Mouse (Mus musculus) stomach, embryonic 15.5 days (tissue): ENCODE measurements around the gene Dgkh. TPM values are rescaled to one million over a fixed set of nuclear protein-coding genes. Genes with fewer than 3 reads are reported as not detected.

Source experiments
- ATAC-seq: fragments of 200-750 bp; cut with Nextera tagmentation; 2 replicates; pipeline ENCODE4 v1.8.0; 2017; ENCODE audit warnings: low read depth, moderate number of reproducible peaks, moderate TSS enrichment; ENCODE audit not compliant: insufficient read depth, low FRiP score
- H3K27ac ChIP-seq: fragments of 300-500 bp; sonication (generic); 2 replicates; pipeline ENCODE4 v1.5.1; 2015; ENCODE audit warnings: mild to moderate bottlenecking, inconsistent platforms
- H3K27me3 ChIP-seq: fragments of 300-500 bp; sonication (generic); replicated peaks from 2 replicates; pipeline ENCODE4 v1.6.1; 2015; ENCODE audit warnings: inconsistent platforms
- H3K36me3 ChIP-seq: fragments of 300-500 bp; sonication (generic); 2 replicates; pipeline ENCODE4 v1.6.1; 2015; ENCODE audit warnings: inconsistent platforms
- H3K4me1 ChIP-seq: fragments of 300-500 bp; sonication (generic); 2 replicates; pipeline ENCODE4 v1.6.1; 2015; ENCODE audit warnings: inconsistent platforms
- H3K4me2 ChIP-seq: fragments of 300-500 bp; sonication (generic); 2 replicates; pipeline ENCODE4 v1.6.1; 2015; ENCODE audit warnings: mild to moderate bottlenecking, inconsistent platforms
- H3K4me3 ChIP-seq: fragments of 300-500 bp; sonication (generic); replicated peaks from 2 replicates; pipeline ENCODE4 v1.5.1; 2015; ENCODE audit warnings: inconsistent platforms
- H3K9ac ChIP-seq: fragments of 300-500 bp; sonication (generic); 2 replicates; pipeline ENCODE4 v1.6.1; 2015; ENCODE audit warnings: inconsistent platforms
- H3K9me3 ChIP-seq: fragments of 300-500 bp; sonication (generic); 2 replicates; pipeline ENCODE4 v1.6.1; 2016; ENCODE audit warnings: inconsistent platforms
- WGBS: fragments of 180-500 bp; shearing (Covaris S2); methylation state at CpG from one replicate; pipeline ENCODE4 v1.1.7; 2015; 5-methylcytosine and 5-hydroxymethylcytosine counted together
- polyA plus RNA-seq: library from polyadenylated mRNA; unstranded; fragments of >200 nt; fragmentation: Nextera tagmentation; extraction: Ambion mirVana; gene quantifications from 2 replicates; pipeline ENCODE4 v1.2.1, GENCODE M21; 2015

Dgkh gene
- polyA plus RNA-seq, 1 experiment from 2014 or later = 1.7 TPM

DNA sequence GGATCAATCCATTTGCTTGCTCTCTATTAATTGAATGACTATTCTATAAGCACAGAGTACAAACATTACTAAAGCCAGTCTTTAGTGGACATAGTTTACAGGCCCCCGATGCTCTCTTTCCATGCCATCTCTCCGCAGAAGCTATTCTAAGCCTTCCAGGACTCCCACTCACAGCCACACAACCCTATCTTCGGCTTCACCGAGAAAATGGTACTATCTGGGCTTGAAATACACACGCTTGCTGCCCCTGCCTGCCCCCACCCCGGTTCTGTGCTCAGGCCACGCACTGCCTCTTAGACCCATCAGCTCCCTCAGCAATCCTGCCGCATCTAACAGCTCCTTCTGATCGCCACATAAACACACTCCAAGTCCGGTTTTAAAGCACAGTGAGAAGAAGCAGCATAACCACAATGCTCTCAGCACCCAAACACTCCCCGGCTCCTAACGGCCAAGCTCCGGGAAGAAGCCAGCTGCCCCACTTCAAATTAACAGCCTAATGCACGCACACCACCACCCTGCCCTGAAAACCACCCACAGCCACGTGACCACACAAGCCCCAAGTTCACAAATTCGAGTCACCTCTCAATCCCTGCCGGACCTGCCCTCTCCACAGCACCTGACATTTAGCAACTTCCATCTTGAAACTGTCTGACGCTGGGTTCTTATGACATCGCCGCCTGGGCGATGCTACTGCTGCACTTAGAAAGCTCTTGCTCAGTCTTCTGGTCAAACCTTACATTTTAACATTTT is 82.9 kb downstream of the Dgkh start:
- H3K9me3 ChIP-seq = no peaks in the 10 kb centered on the region
- no peak overlapping the region for H3K9ac ChIP-seq
- no peak overlapping the region for H3K4me3 ChIP-seq
- peaks cover 11% of the 10 kb centered on the region; the same call in 1 of the 2 replicates for H3K4me1 ChIP-seq
- WGBS = 52% methylated on average over 21 of the region's 21 CpGs
- ATAC-seq = no peak
- H3K4me2 ChIP-seq = peak overlapping the region; percentile 2; the same call in 1 of the 2 replicates
- H3K36me3 ChIP-seq = no peaks in the 10 kb centered on the region
- no peak overlapping the region for H3K27ac ChIP-seq
- H3K27me3 ChIP-seq = no peaks in the 10 kb centered on the region

DNA sequence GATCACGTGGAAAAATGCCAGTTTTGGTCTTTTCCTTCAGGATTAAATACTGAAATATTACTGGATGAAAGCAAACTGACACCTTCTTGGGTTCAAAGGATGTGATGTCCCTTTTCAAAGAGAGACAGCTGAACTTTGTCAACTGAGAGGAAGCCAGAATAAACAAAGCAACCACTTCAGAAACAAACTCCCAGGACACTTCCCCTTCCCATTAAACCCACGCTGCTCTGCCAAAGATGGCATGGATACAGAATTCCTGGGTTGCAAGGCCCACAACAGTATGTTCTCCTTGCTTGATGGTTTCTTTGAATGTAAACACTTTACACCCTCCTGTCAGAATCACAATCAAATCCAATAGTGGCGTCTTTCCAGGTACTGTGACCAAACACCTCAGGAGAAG is 87.0 kb downstream of the Dgkh start:
- Histone ChIP-seq H3K9me3 (no peaks in the 10 kb centered on the region), H3K36me3 (no peaks in the 10 kb centered on the region), H3K4me2 (no peak overlapping the region), H3K9ac (no peak overlapping the region), H3K4me3 (no peak overlapping the region), H3K27ac (no peak overlapping the region), H3K27me3 (no peaks in the 10 kb centered on the region), H3K4me1 (peaks cover 11% of the 10 kb centered on the region; the same call in 1 of the 2 replicates)
- 62% methylated on average over 3 of the region's 3 CpGs for WGBS
- no peak for ATAC-seq

DNA sequence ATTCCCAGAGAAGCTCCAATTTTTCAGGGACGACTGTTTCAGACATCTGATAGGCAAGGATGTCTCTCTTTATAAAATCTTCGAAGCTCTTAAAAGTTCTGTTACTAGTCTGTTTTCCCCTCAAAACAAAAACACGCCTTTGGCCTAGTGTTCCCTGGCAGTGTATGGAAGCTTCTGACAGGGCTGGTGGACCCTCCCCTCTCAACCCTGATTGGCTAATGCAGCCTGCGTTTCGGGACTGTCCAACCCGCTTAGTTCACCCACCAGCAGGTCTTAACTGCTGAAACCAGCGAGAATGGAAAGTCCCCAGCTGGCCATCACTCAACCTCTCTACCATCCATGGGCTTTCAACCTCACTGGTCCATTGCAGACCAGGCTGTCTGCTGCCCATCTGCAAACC is 91.3 kb downstream of the Dgkh start:
- no peak for ATAC-seq

DNA sequence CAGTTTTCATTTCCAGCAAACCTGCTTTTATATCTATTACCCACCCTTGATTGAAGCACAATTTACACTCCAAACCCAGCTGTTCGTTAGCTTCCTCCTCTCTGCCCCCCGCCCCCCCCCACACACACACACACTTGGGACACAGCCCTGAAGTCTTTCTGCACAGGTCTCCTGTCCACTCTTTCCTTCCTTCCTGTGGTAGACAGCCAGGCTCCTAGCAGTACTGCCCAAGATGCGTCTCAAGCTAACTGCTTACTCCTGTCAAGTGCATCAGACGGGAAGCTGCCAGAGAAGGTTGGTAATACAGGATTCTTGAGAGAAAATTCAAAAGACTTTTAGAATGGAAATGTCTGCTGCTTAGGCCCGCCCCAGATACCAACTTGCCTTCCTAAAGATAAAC is 92.9 kb downstream of the Dgkh start:
- 59% methylated on average over 5 of the region's 5 CpGs for WGBS
- no peaks in the 10 kb centered on the region for H3K4me1 ChIP-seq
- no peak overlapping the region for H3K4me2 ChIP-seq
- no peak for ATAC-seq
- no peak overlapping the region for H3K9ac ChIP-seq
- no peaks in the 10 kb centered on the region for H3K9me3 ChIP-seq
- no peak overlapping the region for H3K4me3 ChIP-seq
- H3K36me3 ChIP-seq = no peaks in the 10 kb centered on the region
- no peaks in the 10 kb centered on the region for H3K27me3 ChIP-seq
- no peak overlapping the region for H3K27ac ChIP-seq

More for the DNA sequence above, 91.3 kb downstream of the Dgkh start:
- no peaks in the 10 kb centered on the region for H3K36me3 ChIP-seq
- H3K27ac ChIP-seq = no peak overlapping the region
- H3K4me2 ChIP-seq = no peak overlapping the region
- H3K4me1 ChIP-seq = no peaks in the 10 kb centered on the region
- H3K9ac ChIP-seq = no peak overlapping the region
- H3K27me3 ChIP-seq = no peaks in the 10 kb centered on the region
- no peaks in the 10 kb centered on the region for H3K9me3 ChIP-seq
- WGBS = 70% methylated on average over 7 of the region's 7 CpGs
- H3K4me3 ChIP-seq = no peak overlapping the region

DNA sequence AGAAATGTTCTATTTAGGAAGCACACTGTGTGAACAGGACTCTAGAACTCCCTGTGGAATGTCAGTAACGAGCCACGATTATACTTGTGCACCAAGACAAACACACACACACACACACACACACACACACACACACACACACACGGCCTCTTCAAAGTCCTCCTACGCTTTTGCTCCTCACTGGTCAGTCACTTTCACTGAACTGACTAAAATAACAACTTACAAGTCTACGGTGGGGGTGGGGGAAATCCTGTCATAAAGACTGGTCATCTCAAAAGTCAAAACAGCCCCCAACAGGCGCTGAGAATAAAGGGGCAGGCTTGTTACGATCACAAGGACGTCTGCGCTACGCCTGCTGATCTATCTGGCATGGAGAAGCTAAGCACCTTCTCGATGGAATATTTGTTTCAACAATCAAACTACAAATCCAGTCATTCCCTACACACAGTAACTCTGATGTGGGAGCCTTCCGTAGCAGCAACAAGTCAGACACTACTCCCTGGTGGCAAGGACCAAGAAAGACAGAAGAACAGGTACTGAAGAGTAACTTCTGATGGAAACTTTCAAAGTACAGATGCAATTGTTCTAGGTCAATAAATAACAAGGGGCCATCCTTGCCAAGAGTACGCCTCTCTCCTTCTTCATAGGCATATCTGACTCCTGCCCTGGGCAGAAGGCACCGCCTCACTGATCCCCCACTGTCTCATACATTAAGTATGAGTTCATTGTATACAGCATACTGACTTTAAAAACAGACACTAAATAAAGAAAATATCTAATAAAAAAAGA is 96.8 kb downstream of the Dgkh start:
- 78% methylated on average over 14 of the region's 14 CpGs for WGBS
- Histone ChIP-seq H3K4me2 (no peak overlapping the region), H3K4me1 (no peaks in the 10 kb centered on the region), H3K36me3 (no peaks in the 10 kb centered on the region), H3K27ac (no peak overlapping the region), H3K9ac (no peak overlapping the region), H3K27me3 (no peaks in the 10 kb centered on the region), H3K4me3 (no peak overlapping the region), H3K9me3 (no peaks in the 10 kb centered on the region)
- no peak for ATAC-seq

DNA sequence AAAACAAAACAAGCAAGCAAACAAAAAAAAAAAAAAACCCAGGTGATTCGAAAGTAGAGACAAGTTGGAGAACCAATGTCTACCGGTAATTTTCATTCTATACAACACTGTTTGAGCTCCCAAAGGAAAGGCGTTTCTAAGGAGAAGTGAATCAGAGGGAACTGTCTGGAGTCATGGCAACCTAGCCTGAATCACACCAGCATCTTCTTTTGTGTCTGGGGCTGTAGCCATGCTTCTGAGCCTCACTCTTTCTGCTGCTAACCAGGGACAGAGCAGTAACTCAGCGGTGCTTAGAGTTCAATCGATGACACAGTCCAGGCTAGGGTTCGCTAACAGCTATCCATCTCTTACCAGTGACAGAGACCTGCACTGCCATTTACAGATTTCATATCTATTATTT is 99.8 kb downstream of the Dgkh start:
- H3K4me2 ChIP-seq = no peak overlapping the region
- no peaks in the 10 kb centered on the region for H3K27me3 ChIP-seq
- ATAC-seq = no peak
- H3K4me3 ChIP-seq = no peak overlapping the region
- H3K9ac ChIP-seq = no peak overlapping the region
- no peak overlapping the region for H3K27ac ChIP-seq
- no peaks in the 10 kb centered on the region for H3K4me1 ChIP-seq
- H3K9me3 ChIP-seq = no peaks in the 10 kb centered on the region
- H3K36me3 ChIP-seq = no peaks in the 10 kb centered on the region
- 90% methylated on average over 6 of the region's 6 CpGs for WGBS

DNA sequence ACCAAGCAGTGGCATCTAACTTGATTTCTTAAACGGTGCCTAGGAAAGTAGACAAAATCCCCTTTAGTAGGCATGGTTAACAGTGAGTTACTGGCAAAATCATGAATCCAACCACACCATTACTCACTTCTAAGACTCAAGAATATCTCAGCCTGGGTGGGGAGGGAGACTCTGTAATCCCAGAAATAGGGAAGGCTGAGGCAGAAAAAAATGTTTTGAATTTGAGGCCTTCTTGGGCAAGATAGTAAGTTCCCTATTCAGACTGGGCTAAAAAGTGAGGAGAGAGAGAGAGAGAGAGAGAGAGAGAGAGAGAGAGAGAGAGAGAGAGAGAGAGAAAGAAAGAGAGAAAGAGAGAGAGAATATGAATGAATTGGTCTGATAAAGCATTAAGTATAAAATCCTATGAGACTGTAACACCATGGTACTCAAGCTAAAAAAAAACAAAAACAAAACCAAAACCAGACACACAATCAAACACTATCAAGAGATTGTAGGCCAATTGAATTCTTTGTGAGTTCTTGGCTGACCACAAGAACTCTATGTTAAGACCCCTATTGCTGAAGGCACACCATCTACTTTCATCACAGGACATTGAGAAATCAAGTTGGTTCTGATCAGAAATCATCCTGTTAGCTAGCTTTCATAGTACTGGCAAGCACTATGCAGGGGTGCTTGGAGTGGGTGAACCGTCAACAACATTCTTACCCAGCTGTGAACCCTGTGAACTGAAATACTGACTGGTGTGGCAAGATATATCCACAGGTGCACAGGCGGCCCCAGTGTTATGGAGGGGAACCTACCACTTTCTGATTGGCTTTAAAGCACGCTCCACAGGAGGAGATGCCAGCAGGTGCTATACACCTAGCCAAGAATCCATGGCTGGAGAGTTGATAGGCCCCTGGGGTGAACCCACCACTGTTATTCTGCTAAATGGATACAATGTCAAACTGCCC is 101.4 kb downstream of the Dgkh start:
- Histone ChIP-seq H3K36me3 (no peaks in the 10 kb centered on the region), H3K4me3 (no peak overlapping the region), H3K9me3 (no peaks in the 10 kb centered on the region), H3K4me1 (no peaks in the 10 kb centered on the region), H3K9ac (no peak overlapping the region), H3K27ac (no peak overlapping the region), H3K27me3 (no peaks in the 10 kb centered on the region), H3K4me2 (no peak overlapping the region)
- WGBS = 91% methylated on average over 4 of the region's 4 CpGs
- no peak for ATAC-seq

DNA sequence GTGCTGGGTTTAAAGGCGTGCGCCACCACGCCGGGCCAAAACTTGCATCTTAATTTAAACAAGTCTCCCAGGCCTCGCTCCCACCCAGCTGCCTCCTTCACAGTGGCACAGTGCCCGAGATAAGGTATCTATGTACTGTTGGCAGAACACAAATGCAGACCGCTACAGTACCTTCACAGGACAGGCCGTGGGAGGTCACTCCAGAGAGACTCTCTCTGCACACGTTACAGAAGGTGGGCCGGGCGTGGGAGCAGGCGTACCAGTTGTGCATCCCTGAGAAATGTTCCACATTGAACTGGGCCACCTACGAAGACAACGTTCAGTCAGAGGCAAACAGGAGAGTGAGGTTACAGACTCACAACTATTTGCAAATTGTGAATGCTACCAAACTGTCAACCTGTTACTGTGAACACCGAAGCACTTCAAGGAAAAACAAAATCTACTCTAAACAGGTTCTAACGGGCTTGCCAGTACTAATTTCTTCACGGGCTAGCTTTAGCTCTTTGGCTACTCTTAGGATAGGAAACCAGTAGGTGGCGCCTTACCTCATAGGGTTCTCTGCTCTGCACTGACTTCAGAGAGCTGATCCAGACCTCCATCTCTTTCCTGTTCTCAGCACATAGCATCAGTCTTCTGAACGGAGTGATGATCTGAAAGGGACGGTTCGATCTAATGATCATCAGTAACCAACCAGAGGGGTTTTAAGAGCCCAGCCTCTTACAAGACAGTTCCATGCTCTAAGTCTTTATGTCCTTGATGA is 104.9 kb downstream of the Dgkh start:
- 85% methylated on average over 21 of the region's 21 CpGs for WGBS

DNA sequence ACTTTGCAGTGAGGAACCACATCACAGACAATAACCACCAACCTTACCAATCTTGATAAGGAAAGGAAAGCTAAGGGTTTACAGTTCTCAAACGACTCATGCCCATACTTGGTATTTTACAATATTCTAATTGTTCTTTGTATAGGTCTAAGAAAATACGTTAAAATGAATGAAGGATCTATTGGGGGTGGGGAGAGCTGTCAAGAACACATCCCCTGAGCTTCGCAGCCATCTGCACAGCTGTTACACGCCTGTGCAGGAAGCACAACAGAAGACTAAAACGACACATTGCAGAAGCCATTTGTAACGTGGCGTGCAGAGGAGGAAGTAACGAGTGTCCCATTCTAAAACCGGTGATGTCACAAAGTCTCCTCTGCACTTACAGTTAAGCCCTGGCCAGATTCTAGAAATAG is 113.7 kb downstream of the Dgkh start:
- Histone ChIP-seq H3K4me3 (no peak overlapping the region), H3K27ac (no peak overlapping the region), H3K9ac (no peak overlapping the region), H3K27me3 (no peaks in the 10 kb centered on the region), H3K9me3 (no peaks in the 10 kb centered on the region), H3K4me2 (no peak overlapping the region), H3K4me1 (no peaks in the 10 kb centered on the region), H3K36me3 (no peaks in the 10 kb centered on the region)
- no peak for ATAC-seq
- WGBS = 67% methylated on average over 9 of the region's 9 CpGs

More for the DNA sequence above, 104.9 kb downstream of the Dgkh start:
- H3K27ac ChIP-seq = no peak overlapping the region
- no peak overlapping the region for H3K4me3 ChIP-seq
- no peak overlapping the region for H3K4me2 ChIP-seq
- H3K27me3 ChIP-seq = no peaks in the 10 kb centered on the region
- H3K9ac ChIP-seq = no peak overlapping the region
- H3K36me3 ChIP-seq = no peaks in the 10 kb centered on the region
- H3K9me3 ChIP-seq = no peaks in the 10 kb centered on the region
- no peaks in the 10 kb centered on the region for H3K4me1 ChIP-seq
- no peak for ATAC-seq

DNA sequence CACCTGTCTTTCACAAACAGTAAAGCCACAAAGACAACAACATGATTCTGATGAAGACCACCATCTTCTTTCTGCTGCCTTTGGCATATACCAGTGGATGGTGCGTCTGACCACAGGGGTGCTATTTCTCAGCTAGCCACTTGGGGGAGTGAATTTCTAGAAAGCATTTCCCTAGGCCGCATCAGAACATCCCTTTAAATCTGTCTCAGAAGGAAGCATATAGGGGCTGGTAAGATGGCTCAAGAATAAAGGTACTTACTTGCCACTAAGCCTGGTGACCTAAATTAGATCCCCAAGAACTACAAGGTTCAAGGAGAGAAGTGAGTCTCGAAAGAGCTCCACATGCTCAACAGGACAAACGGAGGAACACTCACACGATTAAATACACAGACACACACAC is 119.0 kb downstream of the Dgkh start:
- no peak overlapping the region for H3K4me2 ChIP-seq
- no peaks in the 10 kb centered on the region for H3K36me3 ChIP-seq
- H3K27me3 ChIP-seq = no peaks in the 10 kb centered on the region
- H3K9me3 ChIP-seq = no peaks in the 10 kb centered on the region
- 74% methylated on average over 5 of the region's 5 CpGs for WGBS
- H3K4me1 ChIP-seq = no peaks in the 10 kb centered on the region
- no peak overlapping the region for H3K27ac ChIP-seq
- H3K4me3 ChIP-seq = no peak overlapping the region
- H3K9ac ChIP-seq = no peak overlapping the region
- ATAC-seq = no peak

DNA sequence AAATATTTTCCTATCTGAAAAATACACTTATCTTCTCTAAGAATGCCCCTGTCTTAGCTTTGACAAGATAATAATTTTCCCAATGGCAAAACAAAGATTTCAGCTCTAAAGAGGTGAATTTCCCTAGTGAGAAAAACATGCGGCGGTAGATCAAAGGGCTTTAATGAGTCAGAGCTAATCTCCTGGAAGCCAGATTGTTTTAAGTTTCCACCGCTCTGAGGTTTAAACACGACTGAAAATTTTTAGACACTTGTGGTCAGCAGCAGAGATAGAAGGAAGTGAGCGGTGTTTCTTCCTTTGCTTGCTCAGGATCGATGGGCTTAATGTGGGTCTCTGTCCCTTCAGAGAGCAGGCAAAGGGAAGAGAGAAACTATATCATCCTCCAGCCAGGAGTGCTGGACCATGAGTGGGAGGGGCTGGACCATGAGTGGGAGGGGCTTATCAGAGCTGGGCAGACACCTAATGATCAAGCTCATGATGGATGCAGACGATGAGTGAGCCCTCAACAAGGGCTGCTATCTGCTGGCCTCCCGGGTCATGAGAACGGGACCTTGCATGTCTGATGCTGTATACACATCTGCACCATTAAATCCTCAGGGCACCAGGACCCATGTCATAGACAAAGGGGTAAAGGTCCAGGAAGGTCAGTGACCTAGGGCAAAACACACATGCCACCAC is 120.3 kb downstream of the Dgkh start:
- Histone ChIP-seq H3K4me2 (no peak overlapping the region), H3K9ac (no peak overlapping the region), H3K27me3 (no peaks in the 10 kb centered on the region), H3K4me1 (no peaks in the 10 kb centered on the region), H3K4me3 (no peak overlapping the region), H3K36me3 (no peaks in the 10 kb centered on the region), H3K27ac (no peak overlapping the region), H3K9me3 (no peaks in the 10 kb centered on the region)
- ATAC-seq = no peak
- WGBS = 69% methylated on average over 9 of the region's 9 CpGs
